Mouse (Mus musculus) gastrocnemius, postnatal 36 days (tissue): ENCODE data around the gene Prkca. TPM values are rescaled to one million over a fixed set of nuclear protein-coding genes. Genes with fewer than 3 reads are reported as not detected.

Experiments used
- DNase-seq, 2 experiments: peaks; one replicate each; pipeline ENCODE4 v3.0.0; 2022
- intact Hi-C: fragments of 180-260 bp; cut with DNase I; formaldehyde crosslinking; loops from one replicate; pipeline ENCODE4 v1.15.1; 2025
- total RNA-seq, 2 experiments: library from RNA; stranded (reverse); gene quantifications; 2 replicates each; pipeline ENCODE4 v1.2.3; 2021

The Prkca gene
- total RNA-seq, 2 experiments from 2014 or later = 57.7 to 61.2 TPM

- intact Hi-C loops = loop anchor here (5.0 kb wide), 2 partner anchors 41 to 121 kb away; no protein-coding TSS in a partner anchor
- DNase-seq = peak; percentile 63 to 74
These were observed 653 bp downstream of the Prkca start, which contains the start of gene Apoh for GRCm38 (mm10) chr11:108342781-108343768. Gene Apoh (plus strand): TSS chr11:108343354.

GRCm38 (mm10) chr11:108341783-108342182, 1.9 kb downstream of the Prkca start:
- intact Hi-C loops = loop anchor here (5.0 kb wide), 2 partner anchors 39 to 119 kb away; no protein-coding TSS in a partner anchor
- no peak for DNase-seq

GRCm38 (mm10) chr11:108340293-108340692, 3.4 kb downstream of the Prkca start:
- intact Hi-C loops = loop anchor here (5.0 kb wide), 2 partner anchors 38 to 118 kb away; no protein-coding TSS in a partner anchor
- no peak for DNase-seq

GRCm38 (mm10) chr11:108336445-108336844, 7.3 kb downstream of the Prkca start:
- intact Hi-C loops = no loop called here
- DNase-seq = peak in 1 of 2 experiments; percentile 15

- intact Hi-C loops = no loop called here
- DNase-seq = no peak
These were observed 8.2 kb downstream of the Prkca start for GRCm38 (mm10) chr11:108335536-108335935.

GRCm38 (mm10) chr11:108334658-108335057, 9.1 kb downstream of the Prkca start:
- intact Hi-C loops = no loop called here
- no peak for DNase-seq

GRCm38 (mm10) chr11:108333583-108334379, 9.9 kb downstream of the Prkca start:
- intact Hi-C loops = no loop called here
- DNase-seq = no peak

- intact Hi-C loops = no loop called here
These were observed 10.7 kb downstream of the Prkca start for GRCm38 (mm10) chr11:108333006-108333405.

GRCm38 (mm10) chr11:108330818-108331217, 12.9 kb downstream of the Prkca start:
- peak in 1 of 2 experiments; percentile 13 for DNase-seq
- intact Hi-C loops = no loop called here

More at GRCm38 (mm10) chr11:108333006-108333405, 10.7 kb downstream of the Prkca start:
- DNase-seq = no peak

GRCm38 (mm10) chr11:108325943-108326342, 17.8 kb downstream of the Prkca start:
- intact Hi-C loops = no loop called here
- no peak for DNase-seq

GRCm38 (mm10) chr11:108322156-108322555, 21.6 kb downstream of the Prkca start:
- intact Hi-C loops = no loop called here
- DNase-seq = no peak

GRCm38 (mm10) chr11:108320561-108320960, 23.2 kb downstream of the Prkca start:
- DNase-seq = no peak

GRCm38 (mm10) chr11:108319162-108319561, 24.6 kb downstream of the Prkca start:
- intact Hi-C loops = no loop called here
- no peak for DNase-seq

More at GRCm38 (mm10) chr11:108320561-108320960, 23.2 kb downstream of the Prkca start:
- intact Hi-C loops = no loop called here

GRCm38 (mm10) chr11:108317878-108318277, 25.9 kb downstream of the Prkca start:
- no peak for DNase-seq
- intact Hi-C loops = no loop called here

GRCm38 (mm10) chr11:108315736-108316135, 28.0 kb downstream of the Prkca start:
- intact Hi-C loops = no loop called here
- no peak for DNase-seq

- intact Hi-C loops = no loop called here
- DNase-seq = no peak
These were observed 31.2 kb downstream of the Prkca start for GRCm38 (mm10) chr11:108312516-108312915.

- DNase-seq = no peak
- intact Hi-C loops = no loop called here
These were observed 31.8 kb downstream of the Prkca start for GRCm38 (mm10) chr11:108311912-108312311.

GRCm38 (mm10) chr11:108309791-108310190, 33.9 kb downstream of the Prkca start:
- no peak for DNase-seq
- intact Hi-C loops = no loop called here

GRCm38 (mm10) chr11:108308253-108308652, 35.5 kb downstream of the Prkca start:
- intact Hi-C loops = no loop called here
- DNase-seq = no peak

- intact Hi-C loops = no loop called here
- no peak for DNase-seq
These were observed 36.5 kb downstream of the Prkca start for GRCm38 (mm10) chr11:108307258-108307657.

- intact Hi-C loops = loop anchor here (5.0 kb wide), 1 partner anchor 39 kb away; the partner anchor contains the start of genes Apoh and Prkca
These were observed 39.9 kb downstream of the Prkca start for GRCm38 (mm10) chr11:108303787-108304186.

More at GRCm38 (mm10) chr11:108303787-108304186, 39.9 kb downstream of the Prkca start:
- DNase-seq = no peak
